Comparison of ENCODE assay signal across 8 mouse cellular contexts in genomic region chr2:91649553-91650359, GRCm38 (mm10). TPM values are rescaled to one million over a fixed set of nuclear protein-coding genes. Genes with fewer than 3 reads are reported as not detected.
A peak's percentile ranks its signal among the peaks of the same experiment; 100 is the strongest.
DNase-seq lines count a peak whose midpoint lies in the region; ATAC-seq and TF ChIP-seq lines count a peak whose summit lies in the region.

Gene Zfp408 (minus strand): TSS chr2:91649791.
Gene Arhgap1 (plus strand): TSS chr2:91649860.

- peaks cover 53% of the 10 kb centered on the region for H3K36me3 ChIP-seq in hindbrain, embryonic 10.5 days
- H3K36me3 ChIP-seq in lung, postnatal 0 days (ENCODE audit: insufficient read depth, low read length), result peaks cover 21% of the 10 kb centered on the region

- H3K4me1 ChIP-seq in hindbrain, embryonic 10.5 days (replicated peaks), result peaks cover 25% of the 10 kb centered on the region
- peaks cover 6% of the 10 kb centered on the region; the same call in 1 of the 2 replicates for H3K4me1 ChIP-seq in lung, postnatal 0 days (ENCODE audit: insufficient read depth, low read depth, low read length)

- no peaks in the 10 kb centered on the region for H3K27me3 ChIP-seq in hindbrain, embryonic 10.5 days (ENCODE audit: insufficient read depth, poor library complexity, severe bottlenecking)
- no peaks in the 10 kb centered on the region for H3K27me3 ChIP-seq in lung, postnatal 0 days (replicated peaks; ENCODE audit: insufficient read depth, low read length)

- DNase-seq in MN1 (ENCODE audit: low spot score), result peak; percentile 98
- DNase-seq in cerebellum, adult 9-10 months, result peak; percentile 97
- DNase-seq in hindbrain, embryonic 10.5 days (ENCODE audit: low spot score), result peak; percentile 98
- peak; percentile 97 for DNase-seq in layer of hippocampus, adult 9-11 months
- peak; percentile 100 for DNase-seq in lung, postnatal 0 days (ENCODE audit: low spot score)
- peak; percentile 96 for DNase-seq in ovary, postnatal 14 days (ENCODE audit: low spot score)
- DNase-seq in thymus, postnatal 14 days, result peak; percentile 97

- no peaks in the 10 kb centered on the region for H3K9me3 ChIP-seq in hindbrain, embryonic 10.5 days
- no peaks in the 10 kb centered on the region for H3K9me3 ChIP-seq in lung, postnatal 0 days (ENCODE audit: low read length)

- H3K27ac ChIP-seq in hindbrain, embryonic 10.5 days, result peak within 1 kb of the TSS; percentile 95
- H3K27ac ChIP-seq in lung, postnatal 0 days (ENCODE audit: low read length), result peak within 1 kb of the TSS; percentile 95

- ATAC-seq in frontal cortex, adult (ENCODE audit: low TSS enrichment), result peak; percentile 81
- peak; percentile 96 for ATAC-seq in lung, postnatal 0 days

- TF ChIP-seq EP300 in lung, postnatal 0 days (IDR thresholded peaks at IDR 0.05), result peak; percentile 87

- H3K4me3 ChIP-seq in hindbrain, embryonic 10.5 days, result peak within 1 kb of the TSS; percentile 99
- H3K4me3 ChIP-seq in lung, postnatal 0 days (ENCODE audit: low read depth, low read length), result peak within 1 kb of the TSS; percentile 66

- TF ChIP-seq CTCF in lung, postnatal 0 days (IDR thresholded peaks at IDR 0.05), result no peak

- H3K9ac ChIP-seq in lung, postnatal 0 days (replicated peaks; ENCODE audit: low read depth), result peak within 1 kb of the TSS; percentile 91

- H3K4me2 ChIP-seq in lung, postnatal 0 days (replicated peaks; ENCODE audit: low read depth, low read length), result peak within 1 kb of the TSS; percentile 88

- whole genome bisulfite sequencing in hindbrain, embryonic 10.5 days, result under 1% methylated on average over 44 of the region's 44 CpGs
- under 1% methylated on average over 43 of the region's 44 CpGs for WGBS in lung, postnatal 0 days

RNA-seq across cellular contexts. Expression of gene Zfp408, which starts in this region (rescaled TPM):
- 11.8 and 13.4 TPM in 2 replicates for polyA plus RNA-seq in hindbrain, embryonic 10.5 days (2016; fragmentation: Nextera tagmentation; extraction: Ambion mirVana)
- polyA plus RNA-seq in lung, postnatal 0 days (2015; fragmentation: Nextera tagmentation; extraction: Ambion mirVana), result 4.7 and 5.2 TPM in 2 replicates

RNA-seq across cellular contexts. Expression of gene Arhgap1, which starts in this region (rescaled TPM):
- 78.8 and 96.3 TPM in 2 replicates for polyA plus RNA-seq in hindbrain, embryonic 10.5 days (2016; fragmentation: Nextera tagmentation; extraction: Ambion mirVana)
- 151 and 163 TPM in 2 replicates for polyA plus RNA-seq in lung, postnatal 0 days (2015; fragmentation: Nextera tagmentation; extraction: Ambion mirVana)

Comparison
In these comparisons a context has a peak if more than half of its experiments do, and no peak if none do; other contexts are left out.
1. Peak in every context shown above with its lines: DNase-seq, ATAC-seq, H3K4me3 ChIP-seq and H3K27ac ChIP-seq.